Mouse (Mus musculus) stomach, postnatal 0 days (tissue): ENCODE measurements at regions not wholly inside any gene's neighbourhood (a gene's known extent, or its start where the extent isn't known, plus 50 kb on each side); places are given as distances from the start of the nearest gene placed in this dataset.

Experiments used
- CTCF ChIP-seq: IDR thresholded peaks from 2 replicates; pipeline ENCODE4 v1.5.1; 2016; ENCODE audit warnings: antibody characterized with exemption, low read depth, mild to moderate bottlenecking, moderate library complexity
- EP300 ChIP-seq: optimal IDR thresholded peaks from 2 replicates; pipeline ENCODE3; 2016; ENCODE audit warnings: antibody characterized with exemption

DNA sequence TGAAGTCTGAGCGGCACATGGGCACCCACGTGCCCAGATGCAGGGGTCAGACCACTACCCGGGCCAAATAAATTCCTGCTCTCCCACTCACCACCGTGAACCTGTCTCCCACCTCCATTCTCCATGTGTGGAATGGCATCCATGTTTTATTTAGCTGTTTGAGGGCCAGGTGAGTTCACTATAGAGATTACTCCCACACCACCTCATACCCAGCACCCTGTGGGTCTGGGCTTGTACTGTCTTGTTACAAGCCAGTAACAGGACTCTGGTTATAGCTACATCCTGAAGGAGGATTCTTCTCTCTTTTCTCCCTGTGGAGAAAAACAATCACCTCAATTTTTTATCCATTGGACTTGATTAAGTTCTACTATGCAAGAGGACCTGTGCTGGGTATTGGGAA lies 181.8 kb downstream of the 3100002H09Rik start:
- TF ChIP-seq CTCF: no peak
- TF ChIP-seq EP300: no peak
